Mouse (Mus musculus) lung, adult 2 months (tissue): Measurements from ENCODE around the gene Setd5.

Source experiments
- CTCF ChIP-seq: fragments of 200-500 bp; IDR thresholded peaks from 2 replicates; pipeline ENCODE4 v1.5.1; 2011; ENCODE audit warnings: mild to moderate bottlenecking, low read length, control low read depth; ENCODE audit not compliant: insufficient read depth
- POLR2A ChIP-seq: fragments of 200-500 bp; IDR thresholded peaks from 2 replicates; pipeline ENCODE4 v1.6.1; 2011; ENCODE audit warnings: low read depth, mild to moderate bottlenecking, control low read depth, low read length, borderline replicate concordance; ENCODE audit errors: extremely low read depth

- no peak for TF ChIP-seq CTCF
- TF ChIP-seq POLR2A: no peak
Measured at GRCm38 (mm10) chr6:113075261-113075660, 1.9 kb upstream of the Setd5 start.
